Mouse (Mus musculus): ENCODE data around the gene Sele.

The Sele gene

GRCm38 (mm10) chr1:164071111-164071510 lies 23.1 kb downstream of the Sele start:
- in situ Hi-C loops (cut with MboI; ENCODE audit: low sequenced_read_pairs), result no loop called here

- in situ Hi-C loops (cut with MboI; ENCODE audit: low sequenced_read_pairs), result no loop called here
These were observed 24.0 kb downstream of the Sele start for GRCm38 (mm10) chr1:164072001-164072400.

GRCm38 (mm10) chr1:164073091-164073490 lies 25.1 kb downstream of the Sele start:
- in situ Hi-C loops (cut with MboI; ENCODE audit: low sequenced_read_pairs), result no loop called here

- in situ Hi-C loops (cut with MboI; ENCODE audit: low sequenced_read_pairs), result no loop called here
These were observed 25.8 kb downstream of the Sele start for GRCm38 (mm10) chr1:164073803-164074202.

GRCm38 (mm10) chr1:164074606-164075140 lies 26.6 kb downstream of the Sele start:
- in situ Hi-C loops (cut with MboI; ENCODE audit: low sequenced_read_pairs), result no loop called here

- in situ Hi-C loops (cut with MboI; ENCODE audit: low sequenced_read_pairs), result no loop called here
These were observed 27.4 kb downstream of the Sele start for GRCm38 (mm10) chr1:164075416-164075815.

- in situ Hi-C loops (cut with MboI; ENCODE audit: low sequenced_read_pairs), result no loop called here
These were observed 28.4 kb downstream of the Sele start for GRCm38 (mm10) chr1:164076441-164076840.

- in situ Hi-C loops (cut with MboI; ENCODE audit: low sequenced_read_pairs), result no loop called here
These were observed 29.0 kb downstream of the Sele start for GRCm38 (mm10) chr1:164077031-164077430.

GRCm38 (mm10) chr1:164078323-164078741 lies 30.3 kb downstream of the Sele start:
- in situ Hi-C loops (cut with MboI; ENCODE audit: low sequenced_read_pairs), result no loop called here

GRCm38 (mm10) chr1:164079091-164079490 lies 31.1 kb downstream of the Sele start:
- in situ Hi-C loops (cut with MboI; ENCODE audit: low sequenced_read_pairs), result no loop called here

- in situ Hi-C loops (cut with MboI; ENCODE audit: low sequenced_read_pairs), result no loop called here
These were observed 35.0 kb downstream of the Sele start for GRCm38 (mm10) chr1:164083046-164083445.

GRCm38 (mm10) chr1:164086797-164087196 lies 38.8 kb downstream of the Sele start:
- in situ Hi-C loops (cut with MboI; ENCODE audit: low sequenced_read_pairs), result no loop called here

GRCm38 (mm10) chr1:164087872-164088271 lies 39.8 kb downstream of the Sele start:
- in situ Hi-C loops (cut with MboI; ENCODE audit: low sequenced_read_pairs), result no loop called here

GRCm38 (mm10) chr1:164096780-164097179 lies 48.7 kb downstream of the Sele start:
- in situ Hi-C loops (cut with MboI; ENCODE audit: low sequenced_read_pairs), result no loop called here

GRCm38 (mm10) chr1:164097911-164098310 lies 49.9 kb downstream of the Sele start:
- in situ Hi-C loops (cut with MboI; ENCODE audit: low sequenced_read_pairs), result no loop called here

GRCm38 (mm10) chr1:164098372-164098771 lies 50.3 kb downstream of the Sele start:
- in situ Hi-C loops (cut with MboI; ENCODE audit: low sequenced_read_pairs), result no loop called here

All from CH12F3 (cell line).